Mouse (Mus musculus): ENCODE results near the gene Psmc1.

Psmc1 gene

DNA sequence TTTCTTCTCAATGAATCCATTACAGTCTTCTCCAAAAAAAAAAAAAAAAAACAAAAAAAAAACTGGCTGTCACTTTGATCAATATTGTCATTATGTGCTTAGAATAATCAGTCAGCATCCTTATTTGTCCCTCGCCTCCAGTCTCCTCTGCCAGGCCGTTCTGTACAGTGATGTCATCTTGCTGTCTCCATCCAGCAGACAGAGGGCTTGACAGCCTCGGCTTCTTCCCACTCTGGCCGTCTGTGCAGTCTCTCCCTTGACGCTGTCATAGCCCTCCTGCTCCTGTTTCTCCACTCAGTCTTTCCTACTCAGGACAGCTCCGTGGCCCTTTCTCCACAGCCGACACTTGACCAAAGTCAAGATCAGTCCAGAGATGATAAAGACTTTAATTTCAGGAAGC, 62.5 kb downstream of the Psmc1 start:
- DNase-seq (ENCODE audit: extremely low read depth, low read depth, low spot score) = no peak

Data from fat pad, adult 2 months (tissue).